Mouse (Mus musculus): ENCODE measurements around the gene Ramp2. TPM values are rescaled to one million over a fixed set of nuclear protein-coding genes. Genes with fewer than 3 reads are reported as not detected.
A peak's percentile ranks its signal among the peaks of the same experiment; 100 is the strongest.

The Ramp2 gene
- polyA plus RNA-seq (2016; fragmentation: Nextera tagmentation; extraction: Ambion mirVana): 166 and 202 TPM in 2 replicates

- no peak for DNase-seq (ENCODE audit: low spot score)
- Histone ChIP-seq H3K4me3 (peak within 1 kb of the TSS; percentile 76), H3K4me1 (peaks cover 24% of the 10 kb centered on the region), H3K36me3 (no peaks in the 10 kb centered on the region), H3K27ac (peak within 1 kb of the TSS; percentile 89), H3K9me3 (no peaks in the 10 kb centered on the region), H3K27me3 (ENCODE audit: insufficient read depth, poor library complexity, severe bottlenecking) (peaks cover 47% of the 10 kb centered on the region)
- WGBS: under 1% methylated on average over 58 of the region's 63 CpGs
Measured at GRCm38 (mm10) chr11:101245855-101246701, at the start of gene Ramp2. Gene Ramp2 (plus strand): TSS chr11:101246028.

GRCm38 (mm10) chr11:101196175-101196574 is 49.7 kb upstream of the Ramp2 start:
- Histone ChIP-seq H3K36me3 (peaks cover 62% of the 10 kb centered on the region), H3K27ac (no peak overlapping the region), H3K27me3 (ENCODE audit: insufficient read depth, poor library complexity, severe bottlenecking) (no peaks in the 10 kb centered on the region), H3K9me3 (no peaks in the 10 kb centered on the region), H3K4me1 (peaks cover 14% of the 10 kb centered on the region), H3K4me3 (no peak overlapping the region)
- DNase-seq (ENCODE audit: low spot score): no peak
- WGBS: 85% methylated on average over 8 of the region's 8 CpGs

GRCm38 (mm10) chr11:101199555-101199954 is 46.3 kb upstream of the Ramp2 start:
- H3K36me3 ChIP-seq: peaks cover 71% of the 10 kb centered on the region
- H3K27me3 ChIP-seq (ENCODE audit: insufficient read depth, poor library complexity, severe bottlenecking): no peaks in the 10 kb centered on the region
- H3K4me3 ChIP-seq: no peak overlapping the region
- WGBS: 84% methylated on average over 3 of the region's 3 CpGs
- H3K27ac ChIP-seq: no peak overlapping the region
- 0 out of 2 replicates have a peak, but pooled peaks cover 3% of the 10 kb centered on the region for H3K4me1 ChIP-seq
- DNase-seq (ENCODE audit: low spot score): no peak
- H3K9me3 ChIP-seq: no peaks in the 10 kb centered on the region

- H3K4me1 ChIP-seq: 0 out of 2 replicates have a peak, but pooled peaks cover 3% of the 10 kb centered on the region
- H3K27me3 ChIP-seq (ENCODE audit: insufficient read depth, poor library complexity, severe bottlenecking): no peaks in the 10 kb centered on the region
- no peaks in the 10 kb centered on the region for H3K9me3 ChIP-seq
- H3K27ac ChIP-seq: no peak overlapping the region
- WGBS: 33% methylated on average over 7 of the region's 7 CpGs
- peaks cover 64% of the 10 kb centered on the region for H3K36me3 ChIP-seq
- DNase-seq (ENCODE audit: low spot score): no peak
- H3K4me3 ChIP-seq: no peak overlapping the region
Measured at GRCm38 (mm10) chr11:101200986-101201385, 44.8 kb upstream of the Ramp2 start.

GRCm38 (mm10) chr11:101211970-101212369 is 33.9 kb upstream of the Ramp2 start:
- Histone ChIP-seq H3K4me1 (no peaks in the 10 kb centered on the region), H3K36me3 (peaks cover 57% of the 10 kb centered on the region), H3K27ac (no peak overlapping the region), H3K4me3 (no peak overlapping the region), H3K27me3 (ENCODE audit: insufficient read depth, poor library complexity, severe bottlenecking) (no peaks in the 10 kb centered on the region), H3K9me3 (no peaks in the 10 kb centered on the region)
- DNase-seq (ENCODE audit: low spot score): no peak
- 51% methylated on average over 3 of the region's 3 CpGs for WGBS

- no peak overlapping the region for H3K4me3 ChIP-seq
- 87% methylated on average over 5 of the region's 5 CpGs for WGBS
- H3K36me3 ChIP-seq: peaks cover 32% of the 10 kb centered on the region
- H3K27ac ChIP-seq: no peak overlapping the region
- no peaks in the 10 kb centered on the region for H3K9me3 ChIP-seq
- no peaks in the 10 kb centered on the region for H3K27me3 ChIP-seq (ENCODE audit: insufficient read depth, poor library complexity, severe bottlenecking)
- no peaks in the 10 kb centered on the region for H3K4me1 ChIP-seq
- no peak for DNase-seq (ENCODE audit: low spot score)
Measured at GRCm38 (mm10) chr11:101216936-101217335, 28.9 kb upstream of the Ramp2 start.

GRCm38 (mm10) chr11:101218436-101219055 is 27.3 kb upstream of the Ramp2 start:
- peaks cover 20% of the 10 kb centered on the region for H3K36me3 ChIP-seq
- WGBS: 79% methylated on average over 10 of the region's 10 CpGs
- no peaks in the 10 kb centered on the region for H3K9me3 ChIP-seq
- H3K4me3 ChIP-seq: no peak overlapping the region
- H3K27me3 ChIP-seq (ENCODE audit: insufficient read depth, poor library complexity, severe bottlenecking): no peaks in the 10 kb centered on the region
- H3K27ac ChIP-seq: no peak overlapping the region
- no peaks in the 10 kb centered on the region for H3K4me1 ChIP-seq
- no peak for DNase-seq (ENCODE audit: low spot score)

- H3K4me1 ChIP-seq: peaks cover 8% of the 10 kb centered on the region
- no peaks in the 10 kb centered on the region for H3K9me3 ChIP-seq
- H3K27me3 ChIP-seq (ENCODE audit: insufficient read depth, poor library complexity, severe bottlenecking): no peaks in the 10 kb centered on the region
- H3K36me3 ChIP-seq: 0 out of 2 replicates have a peak, but pooled peaks cover under 1% of the 10 kb centered on the region
- no peak overlapping the region for H3K4me3 ChIP-seq
- DNase-seq (ENCODE audit: low spot score): no peak
- H3K27ac ChIP-seq: no peak overlapping the region
- WGBS: 49% methylated on average over 2 of the region's 2 CpGs
Measured at GRCm38 (mm10) chr11:101220853-101221252, 25.0 kb upstream of the Ramp2 start.

GRCm38 (mm10) chr11:101221306-101221986 is 24.4 kb upstream of the Ramp2 start:
- H3K36me3 ChIP-seq: no peaks in the 10 kb centered on the region
- no peaks in the 10 kb centered on the region for H3K9me3 ChIP-seq
- DNase-seq (ENCODE audit: low spot score): no peak
- peaks cover 13% of the 10 kb centered on the region for H3K4me1 ChIP-seq
- H3K27me3 ChIP-seq (ENCODE audit: insufficient read depth, poor library complexity, severe bottlenecking): no peaks in the 10 kb centered on the region
- no peak overlapping the region for H3K27ac ChIP-seq
- no peak overlapping the region for H3K4me3 ChIP-seq
- 81% methylated on average over 8 of the region's 8 CpGs for WGBS

GRCm38 (mm10) chr11:101224337-101224736 is 21.5 kb upstream of the Ramp2 start:
- Histone ChIP-seq H3K27me3 (ENCODE audit: insufficient read depth, poor library complexity, severe bottlenecking) (no peaks in the 10 kb centered on the region), H3K4me3 (no peak overlapping the region), H3K36me3 (no peaks in the 10 kb centered on the region), H3K9me3 (no peaks in the 10 kb centered on the region), H3K4me1 (peaks cover 18% of the 10 kb centered on the region), H3K27ac (no peak overlapping the region)
- 85% methylated on average over 3 of the region's 3 CpGs for WGBS
- DNase-seq (ENCODE audit: low spot score): no peak

GRCm38 (mm10) chr11:101225331-101226064 is 20.3 kb upstream of the Ramp2 start:
- Histone ChIP-seq H3K36me3 (no peaks in the 10 kb centered on the region), H3K27me3 (ENCODE audit: insufficient read depth, poor library complexity, severe bottlenecking) (no peaks in the 10 kb centered on the region), H3K27ac (peak overlapping the region; percentile 92), H3K4me1 (peaks cover 28% of the 10 kb centered on the region), H3K4me3 (peak overlapping the region; percentile 93), H3K9me3 (no peaks in the 10 kb centered on the region)
- no peak for DNase-seq (ENCODE audit: low spot score)
- WGBS: 17% methylated on average over 25 of the region's 25 CpGs

- WGBS: under 1% methylated on average over 56 of the region's 56 CpGs
- peak within 1 kb of the TSS; percentile 93 for H3K4me3 ChIP-seq
- H3K9me3 ChIP-seq: no peaks in the 10 kb centered on the region
- H3K36me3 ChIP-seq: no peaks in the 10 kb centered on the region
- H3K27me3 ChIP-seq (ENCODE audit: insufficient read depth, poor library complexity, severe bottlenecking): no peaks in the 10 kb centered on the region
- DNase-seq (ENCODE audit: low spot score): peak; percentile 94
- H3K4me1 ChIP-seq: peaks cover 34% of the 10 kb centered on the region
- H3K27ac ChIP-seq: peak within 1 kb of the TSS; percentile 92
Measured at GRCm38 (mm10) chr11:101226065-101226701, 19.6 kb upstream of the Ramp2 start, which contains the start of gene Ezh1. Gene Ezh1 (minus strand): TSS chr11:101226463.
